Mouse (Mus musculus) embryonic fibroblast, embryonic 13.5 days (primary cell): ENCODE results near the gene Cysltr2. TPM values are rescaled to one million over a fixed set of nuclear protein-coding genes. Genes with fewer than 3 reads are reported as not detected.
A peak's percentile ranks its signal among the peaks of the same experiment; 100 is the strongest.

ENCODE experiments used
- H3K27ac ChIP-seq: 2 replicates; pipeline ENCODE4 v1.5.1; 2012; ENCODE audit warnings: low read length, control low read depth, inconsistent platforms; ENCODE audit not compliant: insufficient read depth
- H3K4me1 ChIP-seq: 2 replicates; pipeline ENCODE4 v1.6.1; 2011; ENCODE audit warnings: low read length; ENCODE audit not compliant: control insufficient read depth, insufficient read depth
- H3K4me3 ChIP-seq: 2 replicates; pipeline ENCODE4 v1.5.1; 2011; ENCODE audit warnings: mild to moderate bottlenecking, control low read depth, low read length; ENCODE audit not compliant: insufficient read depth
- CTCF ChIP-seq: IDR thresholded peaks from 2 replicates; pipeline ENCODE4 v1.5.1; 2011; ENCODE audit warnings: mild to moderate bottlenecking, control low read depth, low read length, moderate library complexity, borderline replicate concordance; ENCODE audit not compliant: insufficient read depth
- POLR2A ChIP-seq: IDR thresholded peaks from 2 replicates; pipeline ENCODE4 v1.6.1; 2011; ENCODE audit warnings: low read depth, mild to moderate bottlenecking, control low read depth, low read length, moderate library complexity
- polyA plus RNA-seq: library from polyadenylated mRNA; stranded (reverse); fragments of >200 nt; gene quantifications from 2 replicates; pipeline ENCODE4 v1.2.4, GENCODE M21; 2011; ENCODE audit warnings: low read depth; ENCODE audit not compliant: missing spikeins, insufficient read length

Gene Cysltr2
- polyA plus RNA-seq, 1 experiment: not detected

- Histone ChIP-seq H3K4me1 (no peaks in the 10 kb centered on the region), H3K27ac (no peak overlapping the region), H3K4me3 (no peak overlapping the region)
- no peak for TF ChIP-seq CTCF
- TF ChIP-seq POLR2A: no peak
These were observed 8.8 kb upstream of the Cysltr2 start for GRCm38 (mm10) chr14:73057764-73058163.

DNA sequence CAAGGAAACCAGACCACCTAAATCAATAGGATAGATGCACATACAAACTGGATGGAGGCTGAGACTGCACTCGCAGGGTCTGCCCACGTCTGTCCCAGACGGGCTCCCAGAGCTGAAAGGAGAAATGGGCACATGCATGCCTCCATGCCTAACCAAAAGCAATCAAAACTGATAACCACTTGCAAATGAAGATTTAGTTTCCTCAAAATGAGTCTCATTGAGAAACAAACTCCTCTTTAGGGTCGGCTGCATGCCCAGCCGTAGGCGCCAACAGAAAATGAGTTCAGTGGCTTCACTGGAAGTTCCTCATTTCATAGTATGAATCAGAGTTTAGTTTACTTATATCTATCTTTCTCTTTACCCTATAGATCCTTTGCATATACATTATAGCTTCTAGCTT lies 7.9 kb upstream of the Cysltr2 start:
- TF ChIP-seq POLR2A (no peak), CTCF (no peak)
- no peak overlapping the region for H3K4me3 ChIP-seq
- H3K4me1 ChIP-seq: no peaks in the 10 kb centered on the region
- no peak overlapping the region for H3K27ac ChIP-seq

- Histone ChIP-seq H3K4me1 (no peaks in the 10 kb centered on the region), H3K27ac (no peak overlapping the region), H3K4me3 (no peak overlapping the region)
- TF ChIP-seq POLR2A: no peak
- TF ChIP-seq CTCF: no peak
These were observed 3.5 kb downstream of the Cysltr2 start for GRCm38 (mm10) chr14:73045199-73045928.

DNA sequence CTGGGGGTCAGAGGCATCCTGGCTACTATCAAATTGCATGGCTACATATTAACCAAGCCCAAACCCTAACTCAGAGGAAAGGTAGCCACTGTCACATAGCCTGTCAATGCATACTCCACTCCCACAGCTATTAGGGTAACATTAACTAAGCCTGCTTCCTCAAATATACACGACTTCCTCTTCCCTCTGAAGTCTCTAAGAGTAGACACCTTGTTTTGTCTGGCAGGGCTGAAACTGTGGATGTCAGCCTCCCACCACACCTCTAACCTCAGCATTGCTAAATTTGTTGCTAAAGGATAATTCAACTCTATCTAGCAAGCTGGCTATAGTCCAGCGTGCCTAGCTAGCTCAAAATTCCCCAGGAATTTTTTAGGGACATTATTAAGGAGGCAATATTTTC lies 7.2 kb downstream of the Cysltr2 start:
- TF ChIP-seq POLR2A: no peak
- Histone ChIP-seq H3K27ac (no peak overlapping the region), H3K4me3 (no peak overlapping the region), H3K4me1 (no peaks in the 10 kb centered on the region)

GRCm38 (mm10) chr14:73033290-73033689 lies 15.6 kb downstream of the Cysltr2 start:
- no peak overlapping the region for H3K27ac ChIP-seq
- no peak overlapping the region for H3K4me3 ChIP-seq
- no peaks in the 10 kb centered on the region for H3K4me1 ChIP-seq
- no peak for TF ChIP-seq POLR2A
- TF ChIP-seq CTCF: no peak

DNA sequence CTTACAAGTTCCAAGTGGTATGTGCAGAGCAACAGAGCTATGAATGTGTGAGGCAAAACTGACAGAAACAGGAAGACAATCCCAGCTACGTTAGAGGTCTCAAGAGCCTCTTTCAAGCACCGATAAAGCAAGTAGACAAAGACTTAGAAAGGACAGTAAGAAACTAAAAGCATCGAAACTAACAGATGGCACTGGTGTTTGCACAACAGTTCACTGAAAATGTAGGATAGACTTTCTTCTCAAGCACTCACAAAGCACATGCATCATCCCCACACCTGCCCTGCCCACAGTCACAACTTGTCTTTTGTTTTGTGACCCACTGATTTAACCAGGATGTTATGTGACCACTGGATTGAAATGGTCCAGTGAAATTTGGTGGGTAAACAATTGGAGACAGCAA lies 17.7 kb downstream of the Cysltr2 start:
- TF ChIP-seq CTCF: no peak
- no peak for TF ChIP-seq POLR2A
- Histone ChIP-seq H3K4me1 (no peaks in the 10 kb centered on the region), H3K4me3 (no peak overlapping the region), H3K27ac (no peak overlapping the region)

- H3K27ac ChIP-seq: no peak overlapping the region
- TF ChIP-seq CTCF: no peak
- no peak for TF ChIP-seq POLR2A
- H3K4me3 ChIP-seq: no peak overlapping the region
- 0 out of 2 replicates have a peak, but pooled peaks cover 5% of the 10 kb centered on the region for H3K4me1 ChIP-seq
These were observed 31.6 kb downstream of the Cysltr2 start for GRCm38 (mm10) chr14:73017272-73017671.

- H3K27ac ChIP-seq: no peak overlapping the region
- H3K4me1 ChIP-seq: 0 out of 2 replicates have a peak, but pooled peaks cover 5% of the 10 kb centered on the region
- no peak for TF ChIP-seq POLR2A
- no peak for TF ChIP-seq CTCF
- no peak overlapping the region for H3K4me3 ChIP-seq
These were observed 33.5 kb downstream of the Cysltr2 start for GRCm38 (mm10) chr14:73015386-73015785.

GRCm38 (mm10) chr14:73013723-73014544 lies 35.0 kb downstream of the Cysltr2 start:
- Histone ChIP-seq H3K4me3 (no peak overlapping the region), H3K27ac (peak overlapping the region; percentile 87), H3K4me1 (0 out of 2 replicates have a peak, but pooled peaks cover 5% of the 10 kb centered on the region)
- no peak for TF ChIP-seq CTCF
- no peak for TF ChIP-seq POLR2A

DNA sequence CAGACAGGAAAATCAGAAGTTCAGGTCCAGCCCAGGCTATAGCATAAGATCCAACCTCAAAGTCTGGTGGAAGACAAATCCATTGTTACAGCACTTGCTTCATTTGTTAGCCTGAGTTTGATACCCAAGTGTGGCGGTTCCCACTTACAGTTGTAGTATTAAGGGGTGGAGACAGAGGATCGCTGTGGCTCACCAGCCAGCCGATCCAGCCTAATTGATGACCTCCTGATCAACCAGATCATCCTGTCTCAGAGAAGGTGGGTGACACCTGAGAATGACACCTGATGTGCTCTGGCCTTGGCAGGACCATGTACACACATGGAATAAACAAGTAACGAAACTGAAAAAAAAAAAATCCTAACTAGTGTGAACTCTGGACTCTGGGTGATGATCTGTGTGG lies 47.1 kb downstream of the Cysltr2 start:
- TF ChIP-seq CTCF (no peak), POLR2A (no peak)
- no peak overlapping the region for H3K27ac ChIP-seq
- no peaks in the 10 kb centered on the region for H3K4me1 ChIP-seq
- H3K4me3 ChIP-seq: no peak overlapping the region
